Mouse (Mus musculus): ENCODE measurements at regions not wholly inside any gene's neighbourhood (a gene's known extent, or its start where the extent isn't known, plus 50 kb on each side); places are given as distances from the start of the nearest gene placed in this dataset.
"Not testable (repeated sequence)": the region's sequence is repeated elsewhere in the genome, so short reads cannot be mapped to it uniquely, and the experiment has no call there.

GRCm38 (mm10) chr2:78580013-78580412 lies 287.9 kb upstream of the Ube2e3 start:
- DNase-seq (ENCODE audit: low spot score) = no peak
- Histone ChIP-seq H3K4me1 (peaks cover 9% of the 10 kb centered on the region; the same call in 1 of the 2 replicates), H3K27me3 (ENCODE audit: insufficient read depth, poor library complexity, severe bottlenecking) (no peaks in the 10 kb centered on the region), H3K36me3 (no peaks in the 10 kb centered on the region), H3K4me3 (no peak overlapping the region), H3K27ac (no peak overlapping the region), H3K9me3 (no peaks in the 10 kb centered on the region)
- 27% methylated on average over 6 of the region's 6 CpGs for WGBS

GRCm38 (mm10) chr2:78572492-78572891 lies 295.4 kb upstream of the Ube2e3 start:
- H3K9me3 ChIP-seq = no peaks in the 10 kb centered on the region
- 63% methylated on average over 3 of the region's 3 CpGs for WGBS

GRCm38 (mm10) chr2:78558128-78558527 lies 309.8 kb upstream of the Ube2e3 start:
- H3K27me3 ChIP-seq (ENCODE audit: insufficient read depth, poor library complexity, severe bottlenecking) = no peaks in the 10 kb centered on the region
- no peak overlapping the region for H3K27ac ChIP-seq
- no peaks in the 10 kb centered on the region for H3K36me3 ChIP-seq
- no peaks in the 10 kb centered on the region for H3K4me1 ChIP-seq
- DNase-seq (ENCODE audit: low spot score) = no peak
- H3K9me3 ChIP-seq = no peaks in the 10 kb centered on the region
- WGBS = 36% methylated on average over 1 of the region's 1 CpGs
- no peak overlapping the region for H3K4me3 ChIP-seq

More at GRCm38 (mm10) chr2:78572492-78572891, 295.4 kb upstream of the Ube2e3 start:
- Histone ChIP-seq H3K27me3 (ENCODE audit: insufficient read depth, poor library complexity, severe bottlenecking) (no peaks in the 10 kb centered on the region), H3K27ac (no peak overlapping the region), H3K36me3 (no peaks in the 10 kb centered on the region), H3K4me1 (peaks cover 8% of the 10 kb centered on the region; the same call in 1 of the 2 replicates), H3K4me3 (no peak overlapping the region)
- no peak for DNase-seq (ENCODE audit: low spot score)

- H3K27me3 ChIP-seq (ENCODE audit: insufficient read depth, poor library complexity, severe bottlenecking) = no peaks in the 10 kb centered on the region
- no peak for DNase-seq (ENCODE audit: low spot score)
- no peaks in the 10 kb centered on the region for H3K36me3 ChIP-seq
- H3K9me3 ChIP-seq = no peaks in the 10 kb centered on the region
- WGBS = 79% methylated on average over 4 of the region's 4 CpGs
- H3K4me3 ChIP-seq = no peak overlapping the region
- no peaks in the 10 kb centered on the region for H3K4me1 ChIP-seq
- no peak overlapping the region for H3K27ac ChIP-seq
Observed at GRCm38 (mm10) chr2:78551085-78551484, 316.8 kb upstream of the Ube2e3 start.

- Histone ChIP-seq H3K27me3 (ENCODE audit: insufficient read depth, poor library complexity, severe bottlenecking) (no peaks in the 10 kb centered on the region), H3K4me3 (no peak overlapping the region), H3K36me3 (no peaks in the 10 kb centered on the region), H3K4me1 (no peaks in the 10 kb centered on the region), H3K27ac (no peak overlapping the region), H3K9me3 (no peaks in the 10 kb centered on the region)
- no peak for DNase-seq (ENCODE audit: low spot score)
- 84% methylated on average over 4 of the region's 4 CpGs for WGBS
Observed at GRCm38 (mm10) chr2:78548683-78549467, 319.0 kb upstream of the Ube2e3 start.

GRCm38 (mm10) chr2:78547286-78547685 lies 320.6 kb upstream of the Ube2e3 start:
- DNase-seq (ENCODE audit: low spot score) = no peak
- H3K4me1 ChIP-seq = no peaks in the 10 kb centered on the region
- WGBS = 81% methylated on average over 4 of the region's 4 CpGs

GRCm38 (mm10) chr2:78540422-78540821 lies 327.5 kb upstream of the Ube2e3 start:
- H3K9me3 ChIP-seq = no peaks in the 10 kb centered on the region
- H3K4me3 ChIP-seq = no peak overlapping the region
- H3K27me3 ChIP-seq (ENCODE audit: insufficient read depth, poor library complexity, severe bottlenecking) = no peaks in the 10 kb centered on the region
- H3K27ac ChIP-seq = no peak overlapping the region
- 58% methylated on average over 3 of the region's 3 CpGs for WGBS
- DNase-seq (ENCODE audit: low spot score) = no peak
- H3K4me1 ChIP-seq = peaks cover 4% of the 10 kb centered on the region; the same call in 1 of the 2 replicates
- no peaks in the 10 kb centered on the region for H3K36me3 ChIP-seq

More at GRCm38 (mm10) chr2:78547286-78547685, 320.6 kb upstream of the Ube2e3 start:
- Histone ChIP-seq H3K27me3 (ENCODE audit: insufficient read depth, poor library complexity, severe bottlenecking) (no peaks in the 10 kb centered on the region), H3K36me3 (no peaks in the 10 kb centered on the region), H3K4me3 (no peak overlapping the region), H3K27ac (no peak overlapping the region), H3K9me3 (no peaks in the 10 kb centered on the region)

- H3K36me3 ChIP-seq = no peaks in the 10 kb centered on the region
- H3K27me3 ChIP-seq (ENCODE audit: insufficient read depth, poor library complexity, severe bottlenecking) = no peaks in the 10 kb centered on the region
- 62% methylated on average over 5 of the region's 5 CpGs for WGBS
- no peak for DNase-seq (ENCODE audit: low spot score)
- H3K27ac ChIP-seq = 0 out of 2 replicates have a peak overlapping the region, but pooled peaks have one; percentile 36
- H3K4me1 ChIP-seq = peaks cover 4% of the 10 kb centered on the region; the same call in 1 of the 2 replicates
- no peaks in the 10 kb centered on the region for H3K9me3 ChIP-seq
- no peak overlapping the region for H3K4me3 ChIP-seq
Observed at GRCm38 (mm10) chr2:78539592-78540300, 328.2 kb upstream of the Ube2e3 start.

GRCm38 (mm10) chr2:78537574-78537973 lies 330.4 kb upstream of the Ube2e3 start:
- no peaks in the 10 kb centered on the region for H3K9me3 ChIP-seq
- peaks cover 4% of the 10 kb centered on the region; the same call in 1 of the 2 replicates for H3K4me1 ChIP-seq
- no peak for DNase-seq (ENCODE audit: low spot score)
- no peaks in the 10 kb centered on the region for H3K27me3 ChIP-seq (ENCODE audit: insufficient read depth, poor library complexity, severe bottlenecking)
- H3K36me3 ChIP-seq = no peaks in the 10 kb centered on the region
- no peak overlapping the region for H3K27ac ChIP-seq
- no peak overlapping the region for H3K4me3 ChIP-seq
- WGBS = 90% methylated on average over 2 of the region's 2 CpGs

- not testable (repeated sequence) for H3K27ac ChIP-seq; H3K4me1 ChIP-seq; H3K4me3 ChIP-seq; H3K9me3 ChIP-seq; H3K27me3 ChIP-seq (ENCODE audit: insufficient read depth, poor library complexity, severe bottlenecking); DNase-seq (ENCODE audit: low spot score); H3K36me3 ChIP-seq
- WGBS = 91% methylated on average over 5 of the region's 5 CpGs
Observed at GRCm38 (mm10) chr2:78533881-78534280, 334.0 kb upstream of the Ube2e3 start.

- DNase-seq (ENCODE audit: low spot score) = no peak
- Histone ChIP-seq H3K9me3 (no peaks in the 10 kb centered on the region), H3K4me1 (no peaks in the 10 kb centered on the region), H3K36me3 (no peaks in the 10 kb centered on the region), H3K4me3 (no peak overlapping the region), H3K27me3 (ENCODE audit: insufficient read depth, poor library complexity, severe bottlenecking) (no peaks in the 10 kb centered on the region), H3K27ac (no peak overlapping the region)
- WGBS = 15% methylated on average over 2 of the region's 2 CpGs
Observed at GRCm38 (mm10) chr2:78530535-78530934, 337.4 kb upstream of the Ube2e3 start.

- no peak for DNase-seq (ENCODE audit: low spot score)
- Histone ChIP-seq H3K9me3 (no peaks in the 10 kb centered on the region), H3K27ac (no peak overlapping the region), H3K4me3 (no peak overlapping the region), H3K4me1 (no peaks in the 10 kb centered on the region), H3K27me3 (ENCODE audit: insufficient read depth, poor library complexity, severe bottlenecking) (no peaks in the 10 kb centered on the region), H3K36me3 (no peaks in the 10 kb centered on the region)
- 82% methylated on average over 4 of the region's 4 CpGs for WGBS
Observed at GRCm38 (mm10) chr2:78520258-78521023, 347.5 kb upstream of the Ube2e3 start.

- Histone ChIP-seq H3K36me3 (no peaks in the 10 kb centered on the region), H3K9me3 (no peaks in the 10 kb centered on the region), H3K4me1 (no peaks in the 10 kb centered on the region), H3K27me3 (ENCODE audit: insufficient read depth, poor library complexity, severe bottlenecking) (no peaks in the 10 kb centered on the region), H3K4me3 (no peak overlapping the region), H3K27ac (no peak overlapping the region)
- DNase-seq (ENCODE audit: low spot score) = no peak
Observed at GRCm38 (mm10) chr2:78493115-78493514, 374.8 kb upstream of the Ube2e3 start.
